Mouse (Mus musculus) layer of hippocampus, adult 11-12 months (tissue): Measurements from ENCODE around the gene Klhl25.
"Not testable (repeated sequence)": the region's sequence is repeated elsewhere in the genome, so short reads cannot be mapped to it uniquely, and the experiment has no call there.

Experiments used
- DNase-seq: peaks from one replicate; pipeline ENCODE4 v3.0.0; 2022; ENCODE audit warnings: low spot score

Klhl25 gene

GRCm38 (mm10) chr7:75848115-75848775 lies at the start of gene Klhl25:
TSS of gene Klhl25 (plus strand) at chr7:75848310.
- DNase-seq: peak; percentile 96

- DNase-seq: no peak
These were observed 47.6 kb upstream of the Klhl25 start for GRCm38 (mm10) chr7:75800530-75800929.

- DNase-seq: no peak
These were observed 47.1 kb upstream of the Klhl25 start for GRCm38 (mm10) chr7:75801022-75801421.

GRCm38 (mm10) chr7:75801621-75802358 lies 46.3 kb upstream of the Klhl25 start:
- no peak for DNase-seq

GRCm38 (mm10) chr7:75802887-75803286 lies 45.2 kb upstream of the Klhl25 start:
- DNase-seq: no peak

GRCm38 (mm10) chr7:75806161-75806560 lies 41.9 kb upstream of the Klhl25 start:
- DNase-seq: no peak

GRCm38 (mm10) chr7:75806711-75807110 lies 41.4 kb upstream of the Klhl25 start:
- DNase-seq: no peak

- DNase-seq: no peak
These were observed 40.4 kb upstream of the Klhl25 start for GRCm38 (mm10) chr7:75807460-75808304.

GRCm38 (mm10) chr7:75820687-75821086 lies 27.4 kb upstream of the Klhl25 start:
- no peak for DNase-seq

- no peak for DNase-seq
These were observed 25.9 kb upstream of the Klhl25 start for GRCm38 (mm10) chr7:75822087-75822668.

GRCm38 (mm10) chr7:75823071-75823470 lies 25.0 kb upstream of the Klhl25 start:
- no peak for DNase-seq

GRCm38 (mm10) chr7:75826360-75827103 lies 21.6 kb upstream of the Klhl25 start:
- DNase-seq: no peak

GRCm38 (mm10) chr7:75827357-75827756 lies 20.8 kb upstream of the Klhl25 start:
- no peak for DNase-seq

GRCm38 (mm10) chr7:75827850-75828249 lies 20.3 kb upstream of the Klhl25 start:
- DNase-seq: peak; percentile 73

GRCm38 (mm10) chr7:75828536-75828935 lies 19.6 kb upstream of the Klhl25 start:
- no peak for DNase-seq

- DNase-seq: no peak
These were observed 17.7 kb upstream of the Klhl25 start for GRCm38 (mm10) chr7:75830251-75831060.

- DNase-seq: not testable (repeated sequence)
These were observed 14.2 kb upstream of the Klhl25 start for GRCm38 (mm10) chr7:75833960-75834359.

GRCm38 (mm10) chr7:75834932-75835631 lies 13.0 kb upstream of the Klhl25 start:
- DNase-seq: not testable (repeated sequence)

- no peak for DNase-seq
These were observed 8.0 kb upstream of the Klhl25 start for GRCm38 (mm10) chr7:75840071-75840470.

GRCm38 (mm10) chr7:75842306-75842705 lies 5.8 kb upstream of the Klhl25 start:
- DNase-seq: no peak
